ENCODE assay signal across 25 mouse cellular contexts in genomic region chr16:58533254-58533653, GRCm38 (mm10). TPM values are rescaled to one million over a fixed set of nuclear protein-coding genes. Genes with fewer than 3 reads are reported as not detected.
A peak's percentile ranks its signal among the peaks of the same experiment; 100 is the strongest.
DNase-seq lines count a peak whose midpoint lies in the region; ATAC-seq and TF ChIP-seq lines count a peak whose summit lies in the region.
"Had no signal": no experiment of that assay in that cellular context is flagged by ENCODE, and none has a peak within 500 bp of the region (broad histone marks: within the 10 kb centered on the region; RNA-seq: fewer than 3 reads in every experiment).

No protein-coding gene starts in this region.

- TF ChIP-seq CTCF in CH12.LX (conservative IDR thresholded peaks at IDR 0.05 in 1 of 2, IDR thresholded peaks at IDR 0.05 in 1 of 2; ENCODE audit: low read depth in 2 of 2, low read length in 2 of 2) (no peak), G1E (IDR thresholded peaks at IDR 0.05; ENCODE audit: low read depth, low read length) (no peak)

- peak overlapping the region; percentile 72; the same call in 1 of the 2 replicates for H3K9ac ChIP-seq in CH12.LX (ENCODE audit: insufficient read depth, low read depth)
- no peak overlapping the region for H3K9ac ChIP-seq in liver, embryonic 16.5 days (ENCODE audit: low read depth, low read length)
- H3K9ac ChIP-seq: embryonic facial prominence, embryonic 15.5 days; forebrain, postnatal 0 days; heart, embryonic 15.5 days; hindbrain, embryonic 14.5 days; midbrain, embryonic 15.5 days; neural tube, embryonic 12.5 days had no signal

- in situ Hi-C loops in CH12.LX (cut with MboI; ENCODE audit: low pct_ligation_motif_present, low pct_unique_long_range_greater_than_20kb, low sequenced_read_pairs) = no loop called here

- H3K27ac ChIP-seq in CH12.LX (ENCODE audit: insufficient read depth, low read depth) = no peak overlapping the region
- peak overlapping the region; percentile 57; the same call in 1 of the 2 replicates for H3K27ac ChIP-seq in liver, embryonic 16.5 days (ENCODE audit: low read length)
- H3K27ac ChIP-seq: embryonic facial prominence, embryonic 15.5 days; forebrain, embryonic 10.5 days; heart, embryonic 15.5 days; hindbrain, embryonic 14.5 days; layer of hippocampus, adult 2 months; midbrain, embryonic 15.5 days; neural tube, embryonic 12.5 days had no signal

- peaks cover 2% of the 10 kb centered on the region for H3K9me3 ChIP-seq in CH12.LX (replicated peaks; ENCODE audit: low read length)
- H3K9me3 ChIP-seq in G1E (replicated peaks) = no peaks in the 10 kb centered on the region
- H3K9me3 ChIP-seq in liver, embryonic 16.5 days (replicated peaks; ENCODE audit: control insufficient read depth, low read length) = no peaks in the 10 kb centered on the region
- H3K9me3 ChIP-seq: embryonic facial prominence, embryonic 15.5 days; forebrain, embryonic 10.5 days; heart, embryonic 15.5 days; midbrain, embryonic 15.5 days; neural tube, embryonic 12.5 days had no signal

- H3K4me3 ChIP-seq in CH12.LX (replicated peaks in 1 of 3; ENCODE audit: low read depth in 2 of 3, low read length in 2 of 3, poor library complexity in 1 of 3) (no peak overlapping the region), G1E (ENCODE audit: low read depth, low read length) (no peak overlapping the region; the same call in 1 of the 2 replicates)
- no peak overlapping the region for H3K4me3 ChIP-seq in liver, embryonic 16.5 days (ENCODE audit: low read depth, low read length)
- H3K4me3 ChIP-seq: embryonic facial prominence, embryonic 15.5 days; forebrain, embryonic 10.5 days; heart, embryonic 15.5 days; layer of hippocampus, adult 2 months; midbrain, embryonic 15.5 days; neural tube, embryonic 12.5 days had no signal

- no peak overlapping the region for H3K4me2 ChIP-seq in CH12.LX (ENCODE audit: insufficient read depth, low read depth, poor library complexity, severe bottlenecking)
- H3K4me2 ChIP-seq in liver, embryonic 16.5 days (ENCODE audit: low read depth, low read length) = no peak overlapping the region
- H3K4me2 ChIP-seq: embryonic facial prominence, embryonic 15.5 days; heart, embryonic 15.5 days; hindbrain, embryonic 14.5 days; midbrain, embryonic 15.5 days; neural tube, embryonic 12.5 days had no signal

- no peak for TF ChIP-seq EP300 in CH12.LX (IDR thresholded peaks at IDR 0.05; ENCODE audit: low read length)

- no peak for TF ChIP-seq POLR2A in CH12.LX (IDR thresholded peaks at IDR 0.05; ENCODE audit: low read depth, low read length)

- H3K4me1 ChIP-seq in CH12.LX (ENCODE audit: control insufficient read depth in 1 of 2, insufficient read depth in 2 of 2) (peaks cover 16 to 32% of the 10 kb centered on the region in 2 experiments), G1E (ENCODE audit: insufficient read depth, low read depth, low read length) (peaks cover 59% of the 10 kb centered on the region)
- peaks cover 28% of the 10 kb centered on the region for H3K4me1 ChIP-seq in liver, embryonic 16.5 days (ENCODE audit: control insufficient read depth, low read depth, low read length)
- H3K4me1 ChIP-seq: embryonic facial prominence, embryonic 15.5 days; midbrain, embryonic 15.5 days; neural tube, embryonic 12.5 days had no signal

- dilution Hi-C loops in CH12.LX (cut with MboI; ENCODE audit: extremely low pct_ligation_motif_present, extremely low pct_unique_long_range_greater_than_20kb, low sequenced_read_pairs) = no loop called here

- H3K27me3 ChIP-seq in CH12.LX (replicated peaks) (no peaks in the 10 kb centered on the region), G1E (ENCODE audit: insufficient read depth, low read length) (no peaks in the 10 kb centered on the region)
- no peaks in the 10 kb centered on the region for H3K27me3 ChIP-seq in liver, embryonic 16.5 days (ENCODE audit: control insufficient read depth, insufficient read depth, low read depth, low read length)
- H3K27me3 ChIP-seq: embryonic facial prominence, embryonic 15.5 days; heart, embryonic 15.5 days; midbrain, embryonic 15.5 days; neural tube, embryonic 12.5 days had no signal

- DNase-seq in CH12.LX (ENCODE audit: extremely low read depth) (no peak), G1E (ENCODE audit: low spot score) (no peak), liver (peak; percentile 63)
- no peak for DNase-seq in cerebellum, adult 18-20 months
- DNase-seq in urinary bladder, postnatal 14 days (ENCODE audit: low spot score) = no peak
- no peak for DNase-seq in ovary, postnatal 14 days (ENCODE audit: low spot score)
- DNase-seq: adrenal gland, postnatal 25 days; cerebellum, adult 11-12 months; cerebellum, postnatal 36 days; forebrain, postnatal 0 days; heart, postnatal 36 days; kidney, adult 18-20 months; kidney, postnatal 14 days; lung, adult 18-20 months; lung, postnatal 14 days; thymus, postnatal 36 days had no signal

- no peaks in the 10 kb centered on the region; the same call in 1 of the 2 replicates for H3K79me2 ChIP-seq in CH12.LX (replicated peaks; ENCODE audit: control insufficient read depth, extremely low read depth, insufficient read depth, poor library complexity, severe bottlenecking)

- ATAC-seq in G1E (ENCODE audit: extremely low read depth, insufficient number of reproducible peaks, low FRiP score, poor library complexity, severe bottlenecking) = peak; percentile 72
- ATAC-seq in liver, embryonic 16.5 days (ENCODE audit: low read depth) = peak; percentile 79
- ATAC-seq: forebrain, postnatal 0 days; inflammation-experienced regulatory T-cells, adult 6 months; midbrain, embryonic 15.5 days had no signal

- no peaks in the 10 kb centered on the region for H3K36me3 ChIP-seq in CH12.LX (replicated peaks in 1 of 2; ENCODE audit: control insufficient read depth in 1 of 2, insufficient read depth in 1 of 2, low read length in 1 of 2)
- H3K36me3 ChIP-seq in G1E (replicated peaks) = no peaks in the 10 kb centered on the region
- no peaks in the 10 kb centered on the region for H3K36me3 ChIP-seq in liver, embryonic 16.5 days (ENCODE audit: control insufficient read depth, insufficient read depth)
- H3K36me3 ChIP-seq: embryonic facial prominence, embryonic 15.5 days; forebrain, embryonic 10.5 days; heart, embryonic 15.5 days; midbrain, embryonic 15.5 days; neural tube, embryonic 12.5 days had no signal

- no peak for TF ChIP-seq RAD21 in CH12.LX (IDR thresholded peaks at IDR 0.05; ENCODE audit: low read depth, low read length)

- WGBS in liver, embryonic 16.5 days (ENCODE audit: insufficient replicate concordance) = 26% methylated on average over 2 of the region's 2 CpGs

TF ChIP-seq in CH12.LX, 34 proteins besides CTCF, POLR2A, EP300 and RAD21:
- no peak for TF ChIP-seq HCFC1 (IDR thresholded peaks at IDR 0.05; ENCODE audit: low read depth, low read length)
- no peak for TF ChIP-seq KAT2A (IDR thresholded peaks at IDR 0.05; ENCODE audit: insufficient replicate concordance, low read length)
- no peak for TF ChIP-seq ELF1 (IDR thresholded peaks at IDR 0.05; ENCODE audit: low read depth, low read length)
- TF ChIP-seq SIN3A (IDR thresholded peaks at IDR 0.05; ENCODE audit: low read length) = no peak
- no peak for TF ChIP-seq CHD1 (IDR thresholded peaks at IDR 0.05; ENCODE audit: low read depth, low read length)
- TF ChIP-seq UBTF (IDR thresholded peaks at IDR 0.05; ENCODE audit: low read depth, low read length) = no peak
- TF ChIP-seq TBP (conservative IDR thresholded peaks at IDR 0.05; ENCODE audit: low read depth, low read length) = no peak
- TF ChIP-seq PAX5 (IDR thresholded peaks at IDR 0.05; ENCODE audit: low read length) = no peak
- no peak for TF ChIP-seq JUND (conservative IDR thresholded peaks at IDR 0.05; ENCODE audit: low read depth, low read length)

RNA-seq across cellular contexts. Expression of gene St3gal6, which starts 9.2 kb away (rescaled TPM):
- total RNA-seq in CH12.LX (2012; rRNA removed) (149 and 167 TPM in 2 replicates), CH12.LX (2014; rRNA removed) (225 and 240 TPM in 2 replicates), G1E (2014; fragmentation: Nextera tagmentation) (327 and 403 TPM in 2 replicates), G1E (2017) (104 and 115 TPM in 2 replicates)
- polyA plus RNA-seq in CH12.LX (2012; ENCODE audit: insufficient read length, low read depth) (391 and 420 TPM in 2 replicates), G1E (2012) (166 and 198 TPM in 2 replicates)
- polyA plus RNA-seq in liver, embryonic 16.5 days (2015; fragmentation: Nextera tagmentation; extraction: Ambion mirVana) = 25.1 and 25.7 TPM in 2 replicates
